Mouse (Mus musculus) gastrocnemius, postnatal 25 days (tissue): Measurements from ENCODE around the gene Ndel1. TPM values are rescaled to one million over a fixed set of nuclear protein-coding genes. Genes with fewer than 3 reads are reported as not detected.
A peak's percentile ranks its signal among the peaks of the same experiment; 100 is the strongest.

Source experiments
- DNase-seq: peaks from one replicate; pipeline ENCODE4 v3.0.0; 2022
- long read RNA-seq, 2 experiments: library from polyadenylated mRNA; stranded (forward); transcript quantifications; one replicate each; pipeline ENCODE4 v2.0.0; 2021
- total RNA-seq, 2 experiments: library from RNA; stranded (reverse); gene quantifications; 1 replicate in 1 of 2; 2 replicates in 1 of 2; pipeline ENCODE4 v1.2.3; 2021

The Ndel1 gene
- 10 to 100 TPM; 69.4 to 71.0 TPM for total RNA-seq
- long read RNA-seq, experiment 1, transcript Ndel1-201 (9 exons, 2,382 nt), result major isoform, 12 of 68 reads
- long read RNA-seq, experiment 1, partial matches to known transcripts, result 0 of 68 reads
- long read RNA-seq, experiment 1, other reads (novel, unspliced or antisense), result 56 of 68 reads
- long read RNA-seq, experiment 2, transcript Ndel1-201 (9 exons, 2,382 nt), result major isoform, 12 of 60 reads
- long read RNA-seq, experiment 2, partial matches to known transcripts, result 1 of 60 reads
- long read RNA-seq, experiment 2, other reads (novel, unspliced or antisense), result 47 of 60 reads

GRCm38 (mm10) chr11:68871748-68872147 lies at the start of gene Ndel1:
Ndel1 (minus strand) TSS chr11:68871858.
- DNase-seq, result peak; percentile 59

GRCm38 (mm10) chr11:68914566-68914965 lies 42.9 kb upstream of the Ndel1 start:
- DNase-seq, result no peak

GRCm38 (mm10) chr11:68911531-68912177 lies 40.0 kb upstream of the Ndel1 start:
- no peak for DNase-seq

- DNase-seq, result no peak
Observed at GRCm38 (mm10) chr11:68908846-68909503, 37.3 kb upstream of the Ndel1 start.

- no peak for DNase-seq
Observed at GRCm38 (mm10) chr11:68907251-68907650, 35.6 kb upstream of the Ndel1 start.

GRCm38 (mm10) chr11:68906461-68906790 lies 34.8 kb upstream of the Ndel1 start:
- no peak for DNase-seq

GRCm38 (mm10) chr11:68905665-68906460 lies 34.2 kb upstream of the Ndel1 start:
- DNase-seq, result no peak

- DNase-seq, result no peak
Observed at GRCm38 (mm10) chr11:68905138-68905531, 33.5 kb upstream of the Ndel1 start.

- peak; percentile 53 for DNase-seq
Observed at GRCm38 (mm10) chr11:68904375-68905137, 32.9 kb upstream of the Ndel1 start.

- no peak for DNase-seq
Observed at GRCm38 (mm10) chr11:68903775-68904174, 32.1 kb upstream of the Ndel1 start.

GRCm38 (mm10) chr11:68902823-68903222 lies 31.2 kb upstream of the Ndel1 start:
- DNase-seq, result no peak

GRCm38 (mm10) chr11:68902367-68902766 lies 30.7 kb upstream of the Ndel1 start:
- DNase-seq, result no peak

GRCm38 (mm10) chr11:68902047-68902364 lies 30.3 kb upstream of the Ndel1 start:
- no peak for DNase-seq

- peak; percentile 95 for DNase-seq
Observed at GRCm38 (mm10) chr11:68901351-68902046, 29.8 kb upstream of the Ndel1 start, which contains the start of gene Rpl26. Rpl26 (plus strand) TSS chr11:68901583.

- DNase-seq, result peak; percentile 19
Observed at GRCm38 (mm10) chr11:68900519-68901350, 29.1 kb upstream of the Ndel1 start.

GRCm38 (mm10) chr11:68899815-68900214 lies 28.2 kb upstream of the Ndel1 start:
- DNase-seq, result no peak

- DNase-seq, result no peak
Observed at GRCm38 (mm10) chr11:68898790-68899189, 27.1 kb upstream of the Ndel1 start.

GRCm38 (mm10) chr11:68897838-68898237 lies 26.2 kb upstream of the Ndel1 start:
- DNase-seq, result no peak

GRCm38 (mm10) chr11:68897120-68897519 lies 25.5 kb upstream of the Ndel1 start:
- no peak for DNase-seq

- DNase-seq, result no peak
Observed at GRCm38 (mm10) chr11:68896247-68896646, 24.6 kb upstream of the Ndel1 start.
